In the genomic region with DNA sequence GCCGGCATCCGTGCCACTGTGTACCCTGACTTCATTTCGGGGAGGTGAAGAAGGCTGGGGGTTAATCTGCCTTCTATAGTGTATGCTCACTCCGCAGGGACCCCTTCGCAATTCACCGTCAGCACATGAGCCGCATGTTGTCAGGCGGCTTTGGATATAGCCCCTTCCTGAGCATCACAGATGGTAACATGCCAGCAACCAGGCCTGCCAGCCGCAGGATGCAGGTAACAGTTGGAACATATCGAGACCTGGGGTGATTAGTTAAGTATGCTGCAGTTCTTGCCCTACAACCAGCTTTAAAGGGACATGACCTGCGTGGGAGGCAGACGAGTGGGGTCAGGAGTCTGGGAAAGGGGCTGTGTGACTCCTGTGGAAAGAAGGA, we compare ENCODE assay signal across 8 mouse cellular contexts. TPM values are rescaled to one million over a fixed set of nuclear protein-coding genes. Genes with fewer than 3 reads are reported as not detected.
DNase-seq lines count a peak whose midpoint lies in the region; ATAC-seq and TF ChIP-seq lines count a peak whose summit lies in the region.

No protein-coding gene starts in this region.

- no peak for TF ChIP-seq EP300 in liver, embryonic 14.5 days (IDR thresholded peaks at IDR 0.05; ENCODE audit: low read depth)

- no peak for TF ChIP-seq CTCF in E14TG2a.4 (conservative IDR thresholded peaks at IDR 0.05; ENCODE audit: low read length)
- no peak for TF ChIP-seq CTCF in liver, embryonic 14.5 days (IDR thresholded peaks at IDR 0.05; ENCODE audit: low read depth)

- H3K36me3 ChIP-seq in heart, embryonic 12.5 days = peaks cover 44% of the 10 kb centered on the region
- peaks cover 50% of the 10 kb centered on the region for H3K36me3 ChIP-seq in E14TG2a.4 (ENCODE audit: insufficient read depth, low read length)
- H3K36me3 ChIP-seq in forebrain, embryonic 10.5 days (replicated peaks) = peaks cover 50% of the 10 kb centered on the region
- H3K36me3 ChIP-seq in liver, embryonic 14.5 days (replicated peaks; ENCODE audit: control insufficient read depth, insufficient read depth, low read depth) = peaks cover 13% of the 10 kb centered on the region

- H3K4me1 ChIP-seq in heart, embryonic 12.5 days (replicated peaks) = peaks cover 17% of the 10 kb centered on the region
- peaks cover 63% of the 10 kb centered on the region for H3K4me1 ChIP-seq in E14TG2a.4 (replicated peaks; ENCODE audit: low read depth, low read length)
- peaks cover 40% of the 10 kb centered on the region for H3K4me1 ChIP-seq in forebrain, embryonic 10.5 days
- peaks cover 9 to 12% of the 10 kb centered on the region in 2 experiments for H3K4me1 ChIP-seq in liver, embryonic 14.5 days (replicated peaks; ENCODE audit: control insufficient read depth in 2 of 2, insufficient read depth in 2 of 2, low read length in 1 of 2)

- no peak for ATAC-seq in heart, embryonic 12.5 days (ENCODE audit: insufficient number of reproducible peaks, low FRiP score)
- no peak for ATAC-seq in liver, embryonic 14.5 days (ENCODE audit: insufficient read depth)

- H3K9me3 ChIP-seq in heart, embryonic 12.5 days (replicated peaks) = no peaks in the 10 kb centered on the region
- H3K9me3 ChIP-seq in E14TG2a.4 (ENCODE audit: low read length) = no peaks in the 10 kb centered on the region
- H3K9me3 ChIP-seq in forebrain, embryonic 10.5 days = no peaks in the 10 kb centered on the region
- H3K9me3 ChIP-seq in liver, embryonic 14.5 days (ENCODE audit: control insufficient read depth, low read length) = no peaks in the 10 kb centered on the region

- H3K27me3 ChIP-seq in heart, embryonic 12.5 days (replicated peaks) = no peaks in the 10 kb centered on the region
- no peaks in the 10 kb centered on the region for H3K27me3 ChIP-seq in E14TG2a.4 (ENCODE audit: insufficient read depth, low read length)
- no peaks in the 10 kb centered on the region for H3K27me3 ChIP-seq in forebrain, embryonic 10.5 days (ENCODE audit: poor library complexity, severe bottlenecking)
- H3K27me3 ChIP-seq in liver, embryonic 14.5 days (ENCODE audit: control insufficient read depth, insufficient read depth, low read length) = no peaks in the 10 kb centered on the region

- peak overlapping the region; percentile 97 for H3K4me3 ChIP-seq in heart, embryonic 12.5 days
- peak overlapping the region; percentile 96 for H3K4me3 ChIP-seq in E14TG2a.4 (replicated peaks; ENCODE audit: low read length)
- H3K4me3 ChIP-seq in forebrain, embryonic 10.5 days = peak overlapping the region; percentile 95
- H3K4me3 ChIP-seq in liver, embryonic 14.5 days (ENCODE audit: insufficient read depth in 1 of 2, low read depth in 2 of 2, low read length in 2 of 2) = peak overlapping the region; percentile 63 to 89

- no peak for DNase-seq in heart, adult 18-20 months
- DNase-seq in forebrain, embryonic 10.5 days (ENCODE audit: extremely low spot score, low spot score) = no peak
- DNase-seq in liver, embryonic 14.5 days (ENCODE audit: low read depth in 3 of 3, low spot score in 3 of 3) = no peak
- no peak for DNase-seq in urinary bladder, postnatal 25 days (ENCODE audit: low spot score)
- DNase-seq in c-Kit-positive CD71-positive TER-119-positive erythroid progenitor cells, embryonic 14.5 days (ENCODE audit: low spot score) = no peak
- no peak for DNase-seq in thymus, postnatal 36 days

- H3K27ac ChIP-seq in heart, embryonic 12.5 days (ENCODE audit: poor library complexity, severe bottlenecking) = peak overlapping the region; percentile 98
- H3K27ac ChIP-seq in forebrain, embryonic 10.5 days = peak overlapping the region; percentile 97
- no peak overlapping the region; the same call in 1 of the 2 replicates for H3K27ac ChIP-seq in liver, embryonic 14.5 days

- H3K9ac ChIP-seq in heart, embryonic 12.5 days = peak overlapping the region; percentile 99
- H3K9ac ChIP-seq in liver, embryonic 14.5 days (replicated peaks) = peak overlapping the region; percentile 93

- WGBS in heart, embryonic 12.5 days = 47% methylated on average over 12 of the region's 12 CpGs
- 61% methylated on average over 12 of the region's 12 CpGs for WGBS in forebrain, embryonic 10.5 days
- 64% methylated on average over 12 of the region's 12 CpGs for WGBS in liver, embryonic 14.5 days (ENCODE audit: insufficient replicate concordance)

- H3K4me2 ChIP-seq in heart, embryonic 12.5 days = peak overlapping the region; percentile 93
- H3K4me2 ChIP-seq in liver, embryonic 14.5 days (ENCODE audit: low read depth) = peak overlapping the region; percentile 93

RNA-seq across cellular contexts. Expression of gene Mlf2, which starts 1.1 kb away (rescaled TPM):
- 357 and 358 TPM in 2 replicates for polyA plus RNA-seq in heart, embryonic 12.5 days (2016; fragmentation: Nextera tagmentation; extraction: Ambion mirVana)
- total RNA-seq in heart, adult 18-20 months (2021) = 100 to 1,000 TPM; 185 to 191 TPM
- 388 and 398 TPM in 2 replicates for polyA plus RNA-seq in forebrain, embryonic 10.5 days (2016; fragmentation: Nextera tagmentation; extraction: Ambion mirVana)
- 85.0 and 96.5 TPM in 2 replicates for polyA plus RNA-seq in liver, embryonic 14.5 days (2012; rRNA removed)
- 98.1 and 116 TPM in 2 replicates for polyA plus RNA-seq in liver, embryonic 14.5 days (2014; fragmentation: Nextera tagmentation; extraction: Ambion mirVana)

RNA-seq across cellular contexts. Expression of gene Ptms, which starts 12.4 kb away (rescaled TPM):
- 233 and 243 TPM in 2 replicates for polyA plus RNA-seq in heart, embryonic 12.5 days (2016; fragmentation: Nextera tagmentation; extraction: Ambion mirVana)
- total RNA-seq in heart, adult 18-20 months (2021) = 100 to 1,000 TPM; 135 to 139 TPM
- 218 and 224 TPM in 2 replicates for polyA plus RNA-seq in forebrain, embryonic 10.5 days (2016; fragmentation: Nextera tagmentation; extraction: Ambion mirVana)
- polyA plus RNA-seq in liver, embryonic 14.5 days (2012; rRNA removed) = 109 and 131 TPM in 2 replicates
- 29.7 and 39.7 TPM in 2 replicates for polyA plus RNA-seq in liver, embryonic 14.5 days (2014; fragmentation: Nextera tagmentation; extraction: Ambion mirVana)

RNA-seq across cellular contexts. Expression of gene Lag3, which starts 20.8 kb away (rescaled TPM):
- polyA plus RNA-seq in heart, embryonic 12.5 days (2016; fragmentation: Nextera tagmentation; extraction: Ambion mirVana) = 1.4 and 1.5 TPM in 2 replicates
- under 1 TPM; 0.23 to 0.35 TPM for total RNA-seq in heart, adult 18-20 months (2021)
- polyA plus RNA-seq in forebrain, embryonic 10.5 days (2016; fragmentation: Nextera tagmentation; extraction: Ambion mirVana) = 0.76 and 0.88 TPM in 2 replicates
- 0.10 and 0.11 TPM in 2 replicates for polyA plus RNA-seq in liver, embryonic 14.5 days (2012; rRNA removed)
- polyA plus RNA-seq in liver, embryonic 14.5 days (2014; fragmentation: Nextera tagmentation; extraction: Ambion mirVana) = 0.17 TPM in 1 of 2 replicates, not detected in the other

RNA-seq across cellular contexts. Expression of gene Cops7a, which starts 33.0 kb away (rescaled TPM):
- 148 and 149 TPM in 2 replicates for polyA plus RNA-seq in heart, embryonic 12.5 days (2016; fragmentation: Nextera tagmentation; extraction: Ambion mirVana)
- total RNA-seq in heart, adult 18-20 months (2021) = 100 to 1,000 TPM in 1 of 2 experiments, 10 to 100 TPM in 1; 94.3 to 102 TPM
- polyA plus RNA-seq in forebrain, embryonic 10.5 days (2016; fragmentation: Nextera tagmentation; extraction: Ambion mirVana) = 136 and 143 TPM in 2 replicates
- polyA plus RNA-seq in liver, embryonic 14.5 days (2012; rRNA removed) = 57.8 and 62.6 TPM in 2 replicates
- polyA plus RNA-seq in liver, embryonic 14.5 days (2014; fragmentation: Nextera tagmentation; extraction: Ambion mirVana) = 51.5 and 52.6 TPM in 2 replicates

RNA-seq across cellular contexts. Expression of gene Cd4, which starts 44.3 kb away (rescaled TPM):
- polyA plus RNA-seq in heart, embryonic 12.5 days (2016; fragmentation: Nextera tagmentation; extraction: Ambion mirVana) = not detected in 2 replicates
- total RNA-seq in heart, adult 18-20 months (2021) = 1 to 10 TPM in 1 of 2 experiments, under 1 TPM in 1; 0.50 to 3.7 TPM
- polyA plus RNA-seq in forebrain, embryonic 10.5 days (2016; fragmentation: Nextera tagmentation; extraction: Ambion mirVana) = 0.17 TPM in 1 of 2 replicates, not detected in the other
- 0.07 and 0.10 TPM in 2 replicates for polyA plus RNA-seq in liver, embryonic 14.5 days (2012; rRNA removed)
- polyA plus RNA-seq in liver, embryonic 14.5 days (2014; fragmentation: Nextera tagmentation; extraction: Ambion mirVana) = 0.03 TPM in 1 of 2 replicates, not detected in the other
